Mouse (Mus musculus): Measurements from ENCODE around the gene Olfr1360.

DNA sequence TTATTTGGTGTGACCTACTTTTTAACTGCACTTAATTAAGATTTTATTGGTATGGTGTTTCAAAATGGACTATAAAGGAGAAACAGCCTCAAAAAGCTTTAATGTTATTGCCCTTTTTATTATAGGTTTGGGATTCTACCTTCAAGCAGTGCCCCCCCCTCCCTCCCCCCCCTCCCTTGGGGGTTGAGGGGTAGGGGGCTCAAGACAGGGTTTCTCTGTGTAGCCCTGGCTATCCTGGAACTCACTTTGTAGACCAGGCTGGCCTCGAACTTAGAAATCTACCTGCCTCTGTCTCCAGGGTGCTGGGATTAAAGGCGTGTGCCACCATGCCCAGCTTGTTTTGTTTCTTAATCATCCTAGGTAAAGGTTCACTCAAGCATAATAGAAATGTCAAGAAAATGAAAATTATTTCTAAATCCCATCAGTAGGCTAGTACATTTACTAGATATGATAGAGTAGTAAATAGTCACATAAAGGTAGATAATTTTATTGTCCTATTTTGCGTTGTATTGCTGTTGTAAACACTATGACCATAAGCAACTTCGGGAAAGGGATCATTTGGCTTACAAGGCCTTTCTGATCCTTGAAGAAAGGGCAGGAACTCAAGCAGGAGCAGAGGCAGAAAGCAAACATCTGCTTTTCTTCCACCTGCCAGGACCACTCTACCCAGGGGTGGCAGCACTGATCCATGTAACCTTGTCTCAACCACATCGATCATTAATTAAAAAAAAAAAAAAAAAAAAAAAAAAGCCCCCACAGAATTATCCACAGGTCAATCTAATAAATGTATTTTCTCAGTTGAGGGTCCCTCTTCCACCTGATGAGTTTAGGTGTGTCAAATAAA is 46.0 kb upstream of the Olfr1360 start:
- TF ChIP-seq CTCF (IDR thresholded peaks at IDR 0.05; ENCODE audit: borderline replicate concordance, insufficient read depth, low read length) (no peak), POLR2A (IDR thresholded peaks at IDR 0.05; ENCODE audit: low read depth, low read length) (no peak)
